Mouse (Mus musculus): ENCODE data around the gene Rnf144b. TPM values are rescaled to one million over a fixed set of nuclear protein-coding genes. Genes with fewer than 3 reads are reported as not detected.

The Rnf144b gene
- polyA plus RNA-seq, 1 experiment from 2014 or later = 1.0 TPM

DNA sequence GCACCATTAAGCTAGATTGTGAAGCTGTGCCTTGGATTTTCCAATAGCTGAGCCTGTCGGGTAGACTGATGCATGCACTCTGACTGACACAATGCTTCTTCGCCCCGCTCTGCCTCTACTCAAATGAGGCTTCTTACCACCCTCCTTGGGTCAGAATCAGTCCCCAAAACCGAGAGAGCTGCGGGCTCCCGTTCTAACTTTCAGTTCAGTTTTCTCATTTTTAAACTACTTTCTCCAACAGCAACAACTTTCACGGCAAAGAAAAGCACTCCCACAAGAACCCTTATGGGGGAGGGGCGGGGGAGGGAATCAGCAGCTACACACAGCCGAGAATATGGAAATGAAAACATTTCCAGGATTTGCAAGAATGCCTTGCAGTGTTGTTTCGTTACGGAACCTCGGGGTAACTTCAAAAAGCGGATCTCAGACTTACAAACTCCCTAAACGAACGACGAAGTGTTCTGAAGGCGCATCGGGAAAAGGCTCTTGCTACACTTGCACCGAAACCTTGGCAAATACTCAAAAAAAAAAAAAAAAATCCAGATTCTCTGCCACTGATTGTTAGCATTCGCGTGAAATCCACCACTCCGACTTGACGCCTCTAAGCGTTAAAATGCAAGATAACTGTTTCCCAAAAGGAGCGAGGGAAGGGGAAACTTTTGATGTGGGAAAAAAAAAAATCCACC lies 17.5 kb upstream of the Rnf144b start:
- no peaks in the 10 kb centered on the region for H3K36me3 ChIP-seq
- H3K27me3 ChIP-seq (replicated peaks) = no peaks in the 10 kb centered on the region
- H3K9ac ChIP-seq = peak overlapping the region; percentile 96
- no peaks in the 10 kb centered on the region for H3K9me3 ChIP-seq
- peak overlapping the region; percentile 64 for H3K4me2 ChIP-seq (replicated peaks)
- H3K27ac ChIP-seq = peak overlapping the region; percentile 100
- under 1% methylated on average over 25 of the region's 25 CpGs for WGBS
- peaks cover 18% of the 10 kb centered on the region for H3K4me1 ChIP-seq (replicated peaks)
- no peak for ATAC-seq
- peak overlapping the region; percentile 96 for H3K4me3 ChIP-seq (replicated peaks)

DNA sequence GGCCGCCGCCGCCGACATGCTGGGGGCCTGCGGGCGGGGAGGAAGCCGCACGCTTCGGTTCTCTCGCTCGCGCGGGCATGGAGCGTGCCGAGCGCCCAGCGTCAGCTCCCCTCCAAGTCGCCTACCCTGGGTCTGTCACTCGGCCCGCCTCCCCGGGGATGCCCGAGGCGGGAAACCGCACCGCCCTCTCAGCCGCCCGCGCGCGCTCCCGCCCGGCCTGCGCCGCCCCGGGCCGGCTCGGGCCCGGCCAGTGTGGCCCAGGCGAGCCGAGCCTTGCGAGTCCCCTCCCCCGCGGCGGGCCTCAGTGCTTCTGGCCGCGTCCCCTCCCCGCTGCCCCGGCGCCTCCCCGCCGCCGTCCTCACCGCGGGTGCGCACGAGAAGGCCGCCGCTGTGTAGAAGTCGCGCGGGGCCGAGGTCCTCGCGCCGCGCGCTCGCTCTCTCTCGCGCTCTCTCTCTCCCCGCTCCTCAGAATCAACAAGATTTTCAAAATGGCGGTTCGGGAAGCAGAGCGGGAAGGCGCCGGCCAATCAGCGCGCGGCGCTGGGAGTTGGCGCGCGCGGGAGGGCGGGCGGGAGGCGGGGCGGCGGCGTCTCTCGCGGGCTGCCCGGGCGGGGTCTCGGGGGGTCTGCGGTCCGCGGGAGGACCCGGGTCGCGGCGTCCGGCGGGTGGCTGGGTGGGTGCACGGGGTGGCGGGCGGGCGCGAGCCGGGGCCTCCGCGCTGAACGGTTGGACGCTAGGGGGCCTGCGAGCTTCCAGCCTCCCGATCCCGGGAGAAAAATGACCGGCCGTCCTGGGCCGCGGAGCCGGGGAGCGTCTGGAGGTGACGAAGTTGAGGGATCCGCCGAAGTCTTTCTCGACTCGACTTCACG lies 16.5 kb upstream of the Rnf144b start, which contains the start of gene Dek:
Dek (minus strand) TSS at position 491 of the 869 bp plus-strand sequence.
- H3K4me3 ChIP-seq (replicated peaks) = peak within 1 kb of the TSS; percentile 96
- H3K27me3 ChIP-seq (replicated peaks) = no peaks in the 10 kb centered on the region
- H3K36me3 ChIP-seq = no peaks in the 10 kb centered on the region
- peak within 1 kb of the TSS; percentile 96 for H3K9ac ChIP-seq
- H3K9me3 ChIP-seq = no peaks in the 10 kb centered on the region
- peak; percentile 94 for ATAC-seq
- H3K4me1 ChIP-seq (replicated peaks) = peaks cover 18% of the 10 kb centered on the region
- peak within 1 kb of the TSS; percentile 100 for H3K27ac ChIP-seq
- peak within 1 kb of the TSS; percentile 64 for H3K4me2 ChIP-seq (replicated peaks)
- under 1% methylated on average over 113 of the region's 129 CpGs for WGBS

DNA sequence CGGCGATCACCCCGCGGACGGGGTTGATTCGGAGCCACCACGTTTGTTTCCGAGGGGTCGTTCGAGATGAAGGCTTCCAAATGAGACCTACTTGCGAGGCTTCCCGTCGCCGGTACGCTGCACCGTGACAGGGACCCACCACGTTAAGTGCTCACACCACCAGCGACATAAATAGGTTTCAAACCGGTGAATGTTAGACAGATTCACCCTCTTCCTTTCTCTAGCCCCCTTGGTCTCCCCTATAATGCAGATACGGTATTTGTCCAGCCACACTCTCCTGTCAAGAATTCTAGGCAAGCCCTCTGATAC lies 15.9 kb upstream of the Rnf144b start:
- WGBS = 0% methylated on average over 20 of the region's 20 CpGs
- Histone ChIP-seq H3K4me1 (replicated peaks) (peaks cover 18% of the 10 kb centered on the region), H3K27me3 (replicated peaks) (no peaks in the 10 kb centered on the region), H3K27ac (peak overlapping the region; percentile 100), H3K4me3 (replicated peaks) (peak overlapping the region; percentile 96), H3K9me3 (no peaks in the 10 kb centered on the region), H3K36me3 (no peaks in the 10 kb centered on the region), H3K4me2 (replicated peaks) (peak overlapping the region; percentile 64), H3K9ac (peak overlapping the region; percentile 96)
- ATAC-seq = peak; percentile 31

DNA sequence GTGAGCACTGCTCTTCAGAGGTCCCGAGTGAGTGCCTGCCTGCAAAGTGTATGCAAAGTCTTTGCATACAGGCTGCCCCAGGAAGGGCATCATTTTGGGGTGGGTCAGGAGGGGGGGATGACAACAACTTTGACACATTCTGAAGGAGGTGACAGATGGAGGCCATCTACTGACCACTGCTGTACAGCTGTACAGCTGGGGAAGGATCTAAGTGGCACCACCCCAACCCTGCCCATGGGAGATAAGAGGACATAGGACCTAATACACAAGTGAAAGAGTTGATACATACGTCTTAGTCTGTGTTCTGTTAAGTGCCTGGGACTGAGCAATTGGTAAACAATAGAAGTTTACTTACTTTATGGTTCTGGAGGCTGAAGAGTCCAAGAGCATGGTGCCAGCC lies 13.2 kb upstream of the Rnf144b start:
- no peak overlapping the region for H3K27ac ChIP-seq
- no peak overlapping the region for H3K4me3 ChIP-seq (replicated peaks)
- H3K4me2 ChIP-seq (replicated peaks) = no peak overlapping the region
- 45% methylated on average over 2 of the region's 2 CpGs for WGBS
- no peak overlapping the region for H3K9ac ChIP-seq
- no peaks in the 10 kb centered on the region for H3K9me3 ChIP-seq
- no peak for ATAC-seq
- H3K27me3 ChIP-seq (replicated peaks) = no peaks in the 10 kb centered on the region
- no peaks in the 10 kb centered on the region for H3K36me3 ChIP-seq
- peaks cover 6% of the 10 kb centered on the region; the same call in 1 of the 2 replicates for H3K4me1 ChIP-seq (replicated peaks)

DNA sequence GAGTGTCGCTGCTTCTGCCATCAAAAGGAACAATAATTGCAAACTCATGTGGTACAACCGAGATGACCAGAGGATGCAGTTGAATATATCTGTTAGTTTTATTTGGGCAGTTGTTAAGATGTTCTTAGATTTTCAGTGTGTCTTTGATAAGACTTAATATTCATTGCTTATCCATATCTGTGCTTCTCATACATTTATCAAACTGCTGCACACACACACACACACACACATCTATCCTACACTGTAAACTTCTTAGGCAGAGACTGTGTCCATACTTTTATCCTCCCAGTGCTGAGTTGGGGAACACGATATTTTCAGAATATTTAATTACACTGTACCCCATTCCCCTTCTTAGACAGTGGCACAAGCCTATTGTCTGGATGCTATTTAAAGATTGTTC lies 11.3 kb upstream of the Rnf144b start:
- 77% methylated on average over 3 of the region's 3 CpGs for WGBS
- no peaks in the 10 kb centered on the region for H3K27me3 ChIP-seq (replicated peaks)

DNA sequence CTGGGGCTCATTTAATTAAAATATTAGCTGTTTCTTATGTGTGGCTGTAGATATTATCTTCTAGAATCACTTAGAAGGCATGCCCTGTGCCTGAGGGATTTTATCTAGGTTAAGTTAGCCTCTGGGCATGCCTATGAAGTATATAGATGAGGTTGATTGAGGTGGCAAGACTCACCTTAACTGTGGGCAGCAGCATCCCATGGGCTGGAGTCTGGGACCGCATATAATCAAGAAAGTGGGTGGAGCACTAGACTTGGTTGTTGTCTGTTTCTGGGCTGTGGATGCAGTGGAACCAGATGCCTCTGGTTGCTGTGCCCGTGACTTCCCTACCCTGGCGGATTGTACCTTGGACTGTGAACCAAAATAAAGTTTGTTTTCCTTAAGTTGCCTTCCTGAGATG lies 10.4 kb upstream of the Rnf144b start:
- Histone ChIP-seq H3K9ac (no peak overlapping the region), H3K4me1 (replicated peaks) (0 out of 2 replicates have a peak, but pooled peaks cover 4% of the 10 kb centered on the region), H3K27me3 (replicated peaks) (no peaks in the 10 kb centered on the region), H3K4me2 (replicated peaks) (no peak overlapping the region), H3K27ac (no peak overlapping the region), H3K36me3 (no peaks in the 10 kb centered on the region), H3K9me3 (no peaks in the 10 kb centered on the region), H3K4me3 (replicated peaks) (no peak overlapping the region)
- 78% methylated on average over 3 of the region's 3 CpGs for WGBS
- ATAC-seq = no peak

More for the DNA sequence above, 11.3 kb upstream of the Rnf144b start:
- Histone ChIP-seq H3K9me3 (no peaks in the 10 kb centered on the region), H3K27ac (no peak overlapping the region), H3K9ac (no peak overlapping the region), H3K36me3 (no peaks in the 10 kb centered on the region), H3K4me2 (replicated peaks) (no peak overlapping the region), H3K4me1 (replicated peaks) (0 out of 2 replicates have a peak, but pooled peaks cover 5% of the 10 kb centered on the region), H3K4me3 (replicated peaks) (no peak overlapping the region)
- ATAC-seq = no peak

DNA sequence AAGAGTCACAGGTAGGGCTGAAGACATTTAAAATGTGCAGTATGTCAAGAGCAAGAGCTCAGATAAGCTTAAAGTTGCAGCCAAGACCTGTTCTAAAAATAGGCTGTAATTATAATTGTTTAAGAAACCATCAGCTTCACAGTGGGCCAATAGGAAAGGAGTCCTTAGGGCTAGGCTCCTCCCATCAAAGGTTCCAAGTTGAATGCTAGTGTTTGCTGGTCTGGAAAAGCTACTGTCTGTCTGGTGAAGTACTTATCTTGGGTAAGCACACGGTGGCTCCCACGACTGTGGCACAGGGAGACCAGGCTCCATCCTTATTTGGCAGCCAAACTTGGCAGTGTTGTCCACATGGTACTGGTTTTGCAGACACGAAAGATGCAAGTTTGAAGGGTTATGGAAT lies 9.5 kb upstream of the Rnf144b start:
- no peaks in the 10 kb centered on the region for H3K27me3 ChIP-seq (replicated peaks)
- H3K4me3 ChIP-seq (replicated peaks) = no peak overlapping the region
- no peaks in the 10 kb centered on the region for H3K4me1 ChIP-seq (replicated peaks)
- no peak overlapping the region for H3K9ac ChIP-seq
- no peaks in the 10 kb centered on the region for H3K36me3 ChIP-seq
- 48% methylated on average over 3 of the region's 3 CpGs for WGBS
- H3K4me2 ChIP-seq (replicated peaks) = no peak overlapping the region
- no peak overlapping the region for H3K27ac ChIP-seq
- peak; percentile 77 for ATAC-seq
- no peaks in the 10 kb centered on the region for H3K9me3 ChIP-seq

DNA sequence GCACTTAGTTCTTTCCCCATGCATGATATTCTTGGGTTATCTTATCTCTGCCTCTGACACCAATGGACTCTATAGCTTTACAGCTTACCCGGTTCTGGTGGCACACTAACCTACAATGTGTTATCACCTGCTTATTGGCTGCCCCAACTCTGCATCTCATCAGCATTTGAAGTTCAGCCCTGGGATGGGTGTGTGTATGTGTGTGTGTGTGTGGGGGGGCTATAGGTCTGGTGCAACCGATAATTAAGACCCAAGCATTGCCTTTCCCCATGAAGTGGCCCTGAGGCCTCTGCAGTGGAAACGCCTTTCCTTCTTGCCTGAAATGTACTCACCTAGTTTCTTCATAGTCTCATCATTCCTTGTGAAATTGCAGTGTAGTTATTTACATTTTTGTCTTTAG lies 6.5 kb upstream of the Rnf144b start:
- Histone ChIP-seq H3K4me1 (replicated peaks) (no peaks in the 10 kb centered on the region), H3K4me2 (replicated peaks) (no peak overlapping the region), H3K9ac (no peak overlapping the region), H3K36me3 (no peaks in the 10 kb centered on the region), H3K9me3 (no peaks in the 10 kb centered on the region), H3K27ac (no peak overlapping the region), H3K27me3 (replicated peaks) (no peaks in the 10 kb centered on the region), H3K4me3 (replicated peaks) (no peak overlapping the region)
- 81% methylated on average over 3 of the region's 3 CpGs for WGBS
- no peak for ATAC-seq

DNA sequence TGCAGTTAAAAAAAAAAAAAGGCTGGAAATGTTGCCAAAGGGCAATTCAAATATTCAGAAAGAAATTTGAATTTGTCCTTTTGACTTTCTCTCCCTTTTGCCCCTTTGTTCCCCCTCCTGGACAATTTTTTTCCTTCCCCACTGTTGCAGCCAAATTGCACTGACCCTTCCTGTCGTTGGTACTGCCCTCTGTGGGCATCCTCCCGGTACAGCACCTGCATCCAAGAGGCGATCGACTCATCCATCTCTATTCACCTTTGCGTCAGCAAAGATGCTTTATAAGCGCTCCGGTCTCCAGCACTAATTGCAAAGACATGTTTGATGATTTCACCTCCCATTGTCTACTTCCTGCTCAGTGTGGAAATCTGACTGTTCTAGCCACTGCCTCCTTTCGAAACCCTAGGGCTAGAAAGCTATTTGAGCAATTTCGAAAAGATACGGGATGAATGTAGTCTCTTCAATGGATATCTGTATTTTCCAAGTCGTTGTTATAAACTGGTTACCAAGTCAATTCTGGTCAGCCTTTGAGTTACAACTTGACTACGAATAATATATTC lies 1.0 kb upstream of the Rnf144b start:
- 39% methylated on average over 12 of the region's 12 CpGs for WGBS
- Histone ChIP-seq H3K27me3 (replicated peaks) (peaks cover 11% of the 10 kb centered on the region; the same call in 1 of the 2 replicates), H3K9ac (no peak overlapping the region), H3K27ac (no peak overlapping the region), H3K36me3 (no peaks in the 10 kb centered on the region), H3K4me3 (replicated peaks) (no peak overlapping the region), H3K9me3 (no peaks in the 10 kb centered on the region), H3K4me1 (replicated peaks) (0 out of 2 replicates have a peak, but pooled peaks cover 8% of the 10 kb centered on the region), H3K4me2 (replicated peaks) (no peak overlapping the region)
- ATAC-seq = no peak

DNA sequence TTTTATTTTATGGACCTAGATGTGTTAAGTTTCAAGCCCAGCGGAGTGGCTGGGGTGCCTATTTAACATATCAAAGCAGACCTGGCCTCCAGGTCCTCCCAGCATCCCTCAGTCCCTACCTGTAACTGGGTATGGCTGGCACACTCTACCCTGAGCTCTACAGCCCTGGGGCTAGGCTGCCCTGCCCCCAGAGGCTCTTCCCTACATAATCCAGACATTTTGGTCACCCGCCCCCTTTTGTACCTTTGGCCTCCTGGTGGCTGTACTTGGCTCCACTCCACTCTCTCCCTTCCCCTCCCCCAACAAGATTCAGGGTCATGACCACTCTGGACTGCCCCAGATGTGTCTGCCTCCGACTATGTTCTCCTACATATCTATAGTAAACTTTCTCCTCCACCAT lies 2.0 kb downstream of the Rnf144b start:
- 59% methylated on average over 3 of the region's 3 CpGs for WGBS
- Histone ChIP-seq H3K36me3 (no peaks in the 10 kb centered on the region), H3K4me2 (replicated peaks) (no peak overlapping the region), H3K9ac (no peak overlapping the region), H3K4me1 (replicated peaks) (0 out of 2 replicates have a peak, but pooled peaks cover 8% of the 10 kb centered on the region), H3K27me3 (replicated peaks) (peaks cover 11% of the 10 kb centered on the region; the same call in 1 of the 2 replicates), H3K9me3 (no peaks in the 10 kb centered on the region), H3K4me3 (replicated peaks) (no peak overlapping the region), H3K27ac (no peak overlapping the region)
- no peak for ATAC-seq

DNA sequence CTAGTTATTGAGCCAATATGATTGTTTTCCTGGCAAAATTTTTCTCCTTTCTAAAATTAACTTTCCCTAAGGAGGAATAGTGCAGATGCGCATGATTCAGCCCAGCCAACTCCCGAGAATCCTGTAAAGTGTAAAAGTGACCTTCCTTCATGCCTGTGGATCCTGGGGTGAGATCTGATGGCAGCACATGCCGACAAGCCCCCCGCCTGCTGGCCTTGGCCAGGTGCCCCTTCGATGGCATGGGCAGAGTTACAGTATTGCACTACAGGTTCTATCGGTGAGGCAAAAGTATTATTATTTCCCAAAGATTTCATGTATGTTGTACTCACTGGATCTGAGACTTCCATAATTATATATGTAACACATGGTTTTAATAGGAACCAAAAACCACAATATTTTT lies 2.5 kb downstream of the Rnf144b start:
- no peak for ATAC-seq
- Histone ChIP-seq H3K27ac (no peak overlapping the region), H3K9me3 (no peaks in the 10 kb centered on the region), H3K4me3 (replicated peaks) (no peak overlapping the region), H3K4me1 (replicated peaks) (0 out of 2 replicates have a peak, but pooled peaks cover 8% of the 10 kb centered on the region), H3K36me3 (no peaks in the 10 kb centered on the region), H3K9ac (no peak overlapping the region), H3K27me3 (replicated peaks) (peaks cover 11% of the 10 kb centered on the region; the same call in 1 of the 2 replicates), H3K4me2 (replicated peaks) (no peak overlapping the region)
- WGBS = 87% methylated on average over 6 of the region's 6 CpGs

DNA sequence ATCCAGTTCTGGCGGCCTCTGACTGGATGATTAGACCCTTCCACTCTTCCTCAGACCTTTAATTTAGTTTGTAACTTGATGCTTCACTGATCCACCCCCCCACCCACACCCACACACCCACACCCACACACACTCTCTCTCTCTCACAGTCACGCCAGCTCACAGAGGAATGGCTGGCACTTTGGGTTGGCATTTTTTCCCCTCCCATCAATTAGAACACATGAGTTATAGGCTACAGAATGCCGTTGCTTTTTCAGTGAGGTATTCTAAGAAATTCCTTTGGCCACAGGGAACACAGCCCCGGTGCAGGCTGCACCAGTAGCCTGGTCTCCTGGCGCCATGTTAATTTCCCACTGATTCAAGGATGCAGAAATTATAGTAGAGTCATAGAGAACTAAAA lies 3.1 kb downstream of the Rnf144b start:
- Histone ChIP-seq H3K4me2 (replicated peaks) (no peak overlapping the region), H3K27me3 (replicated peaks) (peaks cover 11% of the 10 kb centered on the region; the same call in 1 of the 2 replicates), H3K9me3 (no peaks in the 10 kb centered on the region), H3K27ac (no peak overlapping the region), H3K4me3 (replicated peaks) (no peak overlapping the region), H3K9ac (no peak overlapping the region), H3K36me3 (no peaks in the 10 kb centered on the region), H3K4me1 (replicated peaks) (0 out of 2 replicates have a peak, but pooled peaks cover 8% of the 10 kb centered on the region)
- WGBS = 80% methylated on average over 5 of the region's 5 CpGs
- ATAC-seq = no peak
